Mouse (Mus musculus) right cerebral cortex, postnatal 14 days (tissue): Measurements from ENCODE around the gene Xbp1.
"Not testable (repeated sequence)": the region's sequence is repeated elsewhere in the genome, so short reads cannot be mapped to it uniquely, and the experiment has no call there.

Source experiments
- DNase-seq: peaks from one replicate; pipeline ENCODE4 v3.0.0; 2022

The Xbp1 gene

GRCm38 (mm10) chr11:5502351-5503051, 18.0 kb upstream of the Xbp1 start:
- DNase-seq = no peak

GRCm38 (mm10) chr11:5505856-5506575, 14.4 kb upstream of the Xbp1 start:
- DNase-seq = no peak

GRCm38 (mm10) chr11:5509215-5510098, 11.0 kb upstream of the Xbp1 start:
- DNase-seq = no peak

- no peak for DNase-seq
Observed at GRCm38 (mm10) chr11:5510099-5510391, 10.4 kb upstream of the Xbp1 start.

- DNase-seq = not testable (repeated sequence)
Observed at GRCm38 (mm10) chr11:5510686-5511085, 9.8 kb upstream of the Xbp1 start.

GRCm38 (mm10) chr11:5512099-5512725, 8.2 kb upstream of the Xbp1 start:
- DNase-seq = no peak

GRCm38 (mm10) chr11:5512961-5513360, 7.5 kb upstream of the Xbp1 start:
- no peak for DNase-seq

GRCm38 (mm10) chr11:5514091-5514490, 6.4 kb upstream of the Xbp1 start:
- no peak for DNase-seq

- no peak for DNase-seq
Observed at GRCm38 (mm10) chr11:5515196-5515595, 5.3 kb upstream of the Xbp1 start.

GRCm38 (mm10) chr11:5515655-5516054, 4.8 kb upstream of the Xbp1 start:
- no peak for DNase-seq

GRCm38 (mm10) chr11:5516151-5516550, 4.3 kb upstream of the Xbp1 start:
- DNase-seq = no peak

GRCm38 (mm10) chr11:5516617-5517016, 3.8 kb upstream of the Xbp1 start:
- no peak for DNase-seq

GRCm38 (mm10) chr11:5517346-5517745, 3.1 kb upstream of the Xbp1 start:
- no peak for DNase-seq

GRCm38 (mm10) chr11:5519681-5520080, 778 bp upstream of the Xbp1 start:
- DNase-seq = no peak

GRCm38 (mm10) chr11:5521266-5521515, 732 bp downstream of the Xbp1 start:
- DNase-seq = no peak

- DNase-seq = peak; percentile 64
Observed at GRCm38 (mm10) chr11:5521516-5522291, 1.2 kb downstream of the Xbp1 start.

GRCm38 (mm10) chr11:5522798-5523415, 2.4 kb downstream of the Xbp1 start:
- no peak for DNase-seq

GRCm38 (mm10) chr11:5525418-5525817, 5.0 kb downstream of the Xbp1 start:
- DNase-seq = no peak

- no peak for DNase-seq
Observed at GRCm38 (mm10) chr11:5526573-5527439, 6.3 kb downstream of the Xbp1 start.

GRCm38 (mm10) chr11:5527865-5528523, 7.5 kb downstream of the Xbp1 start:
- DNase-seq = no peak

GRCm38 (mm10) chr11:5528841-5529240, 8.4 kb downstream of the Xbp1 start:
- no peak for DNase-seq
